Mouse (Mus musculus): Measurements from ENCODE around the gene Fam160b1. TPM values are rescaled to one million over a fixed set of nuclear protein-coding genes. Genes with fewer than 3 reads are reported as not detected.

Gene Fam160b1
- polyA plus RNA-seq (2014; fragmentation: Illumina TruSeq; extraction: RNeasy Lipid Tissue Mini Kit (QIAGEN cat#74804); ENCODE audit: low replicate concordance) = 37.4 TPM

DNA sequence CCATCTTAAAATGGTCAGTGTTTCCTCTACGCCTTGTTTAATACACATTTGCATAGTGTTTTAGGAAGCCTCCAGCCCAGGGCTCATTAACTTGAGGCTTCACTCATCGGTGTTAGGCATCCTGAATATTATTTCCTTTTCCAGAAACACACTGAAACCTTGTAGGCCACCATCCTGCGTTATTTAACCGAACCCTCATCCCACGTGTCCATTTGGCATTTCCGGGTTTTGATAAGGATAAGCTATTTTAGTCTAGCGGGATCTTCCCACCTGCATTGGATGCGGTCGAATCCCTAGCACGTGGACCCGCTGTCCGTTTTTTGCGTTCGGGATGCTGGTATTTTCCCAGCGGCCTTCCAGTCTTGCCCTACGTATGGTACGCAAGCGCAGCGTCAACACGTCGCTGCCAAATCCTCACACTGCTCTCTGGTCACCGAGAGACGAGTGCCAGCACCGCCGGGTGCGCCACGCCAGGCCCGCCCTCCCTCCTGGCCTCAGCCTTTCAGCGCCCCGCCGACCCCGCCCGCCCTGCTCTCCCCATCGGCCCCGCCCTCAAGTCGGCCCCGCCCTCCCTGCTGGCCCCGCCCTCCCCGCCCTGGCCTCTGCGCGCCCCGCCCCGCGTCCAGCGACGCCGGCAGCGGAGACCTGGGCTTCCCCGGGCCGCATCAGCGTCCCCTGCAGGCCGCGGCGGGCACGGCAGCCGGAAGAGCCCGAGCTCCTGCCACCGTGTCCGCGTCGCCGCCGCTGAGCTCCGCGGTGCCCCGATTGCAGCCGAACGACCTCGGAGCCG is at the start of gene Fam160b1:
Gene Fam160b1, plus strand, starts transcription at position 340 of the 790 bp plus-strand sequence.

DNA sequence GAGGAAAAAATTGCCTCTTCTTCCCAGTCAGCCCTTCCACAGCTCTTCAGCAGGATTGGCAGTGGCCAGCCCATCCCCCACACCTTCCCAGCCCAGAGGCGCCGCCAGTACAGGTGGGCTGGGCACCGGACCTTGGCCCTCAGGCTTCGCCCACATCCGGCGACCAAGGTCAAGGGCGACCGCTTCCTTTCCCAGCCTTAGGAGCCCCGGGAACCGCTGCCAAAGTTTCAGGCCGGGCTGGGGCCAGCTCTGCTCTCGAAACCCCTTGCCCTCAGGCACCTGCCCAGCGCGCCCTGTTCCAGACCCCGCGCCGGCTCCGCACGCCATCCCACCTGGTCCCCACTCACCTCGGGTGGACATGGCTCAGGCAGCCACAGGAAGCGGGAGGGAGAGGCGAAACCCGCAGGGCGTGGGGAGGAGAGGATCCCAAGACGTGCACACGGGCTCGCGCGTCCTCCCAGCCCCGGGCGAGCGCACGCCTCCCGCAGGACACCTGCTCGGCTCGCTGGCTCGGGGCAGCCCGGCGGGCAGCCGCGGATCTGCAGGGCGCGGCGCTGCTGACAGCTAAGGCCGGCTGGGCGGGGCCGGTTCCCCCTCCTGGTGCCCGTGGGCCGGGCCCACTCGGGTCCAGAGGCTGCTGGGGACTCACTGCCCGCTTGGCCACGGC is 46.0 kb upstream of the Fam160b1 start, which contains the start of gene Ablim1:
Gene Ablim1, minus strand, starts transcription at position 574 of the 667 bp plus-strand sequence.

Other genes with a start within 250 kb of the Fam160b1 start
- 42.0 TPM for gene Ablim1, start 45.8 kb upstream of the Fam160b1 start, polyA plus RNA-seq (2014; fragmentation: Illumina TruSeq; extraction: RNeasy Lipid Tissue Mini Kit (QIAGEN cat#74804); ENCODE audit: low replicate concordance)
- 8.4 TPM for gene Trub1, start 92.2 kb downstream of the Fam160b1 start, polyA plus RNA-seq (2014; fragmentation: Illumina TruSeq; extraction: RNeasy Lipid Tissue Mini Kit (QIAGEN cat#74804); ENCODE audit: low replicate concordance)